Mouse (Mus musculus) layer of hippocampus, adult 11-12 months (tissue): ENCODE measurements at regions not wholly inside any gene's neighbourhood (a gene's known extent, or its start where the extent isn't known, plus 50 kb on each side); places are given as distances from the start of the nearest gene placed in this dataset.

Source experiments
- DNase-seq: peaks from one replicate; pipeline ENCODE4 v3.0.0; 2022; ENCODE audit warnings: low spot score

DNA sequence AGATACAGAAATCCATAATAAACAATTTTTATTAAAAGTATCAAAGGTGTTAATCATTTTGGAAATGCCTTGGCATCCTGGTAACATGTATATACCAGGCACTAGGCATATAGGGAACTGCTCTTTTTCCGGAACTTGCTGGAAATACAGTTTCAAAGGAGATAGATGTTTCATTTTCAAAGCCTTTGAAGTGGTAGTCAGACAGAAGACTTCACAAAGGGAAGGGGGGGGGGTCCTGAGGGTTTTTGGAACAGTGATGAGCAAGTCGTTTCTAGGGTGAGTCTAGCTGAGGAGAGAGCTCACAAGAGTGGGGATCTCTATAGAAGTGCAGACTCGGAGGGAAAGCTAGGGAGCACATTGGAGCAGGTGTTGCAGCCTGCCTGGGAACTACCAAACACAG lies 73.4 kb upstream of the Nrip1 start:
- DNase-seq: no peak

GRCm38 (mm10) chr16:76444668-76445067 lies 71.0 kb upstream of the Nrip1 start:
- DNase-seq: no peak

DNA sequence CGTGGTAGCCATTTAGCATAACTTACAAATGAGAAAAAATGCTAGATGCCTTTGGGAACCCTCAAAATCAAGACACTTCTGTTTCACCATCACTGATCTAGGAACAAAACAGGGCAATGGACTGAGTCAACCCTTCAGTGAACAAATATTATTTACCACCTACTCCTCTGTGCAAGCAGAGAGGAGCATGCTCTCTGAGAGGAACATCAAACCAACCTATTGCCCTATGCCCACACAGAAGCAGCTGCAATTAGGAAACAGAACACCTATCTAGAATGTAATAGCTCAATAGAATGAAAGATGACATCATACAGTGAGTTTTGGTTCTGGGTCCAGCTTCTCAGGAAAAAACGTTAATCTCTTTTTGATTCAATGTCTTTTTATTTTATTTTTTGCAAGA lies 69.0 kb upstream of the Nrip1 start:
- no peak for DNase-seq

DNA sequence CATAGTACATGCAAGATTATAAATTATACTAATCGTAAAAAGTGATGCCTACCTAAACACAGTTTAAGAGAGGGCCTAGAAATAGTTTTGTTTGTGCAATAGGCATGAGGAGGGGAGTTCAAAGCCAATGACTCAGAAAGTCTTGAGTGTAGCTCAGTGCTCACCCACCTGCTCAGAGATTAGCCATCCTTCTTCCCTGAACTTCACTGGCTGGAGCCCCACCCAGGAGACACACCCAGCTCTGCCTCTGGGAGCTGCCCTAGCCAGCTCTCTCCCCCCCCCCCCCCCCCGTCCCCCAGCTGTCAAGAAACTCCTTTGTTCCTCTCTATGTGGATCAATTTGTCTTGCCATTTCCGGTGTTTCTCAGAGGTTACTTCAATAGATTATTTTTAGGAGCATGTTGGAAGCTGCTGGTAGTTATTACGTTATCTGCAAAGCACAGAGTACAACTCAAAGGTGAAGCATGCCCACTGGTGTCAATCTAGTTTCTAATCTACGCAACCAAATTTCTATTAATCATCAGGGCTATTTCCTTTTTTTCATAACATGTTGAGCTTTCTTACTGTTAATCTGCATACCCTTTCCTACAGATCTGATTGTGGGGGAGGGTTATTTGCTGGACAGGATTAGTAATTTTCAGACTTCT lies 68.3 kb upstream of the Nrip1 start:
- DNase-seq: no peak

DNA sequence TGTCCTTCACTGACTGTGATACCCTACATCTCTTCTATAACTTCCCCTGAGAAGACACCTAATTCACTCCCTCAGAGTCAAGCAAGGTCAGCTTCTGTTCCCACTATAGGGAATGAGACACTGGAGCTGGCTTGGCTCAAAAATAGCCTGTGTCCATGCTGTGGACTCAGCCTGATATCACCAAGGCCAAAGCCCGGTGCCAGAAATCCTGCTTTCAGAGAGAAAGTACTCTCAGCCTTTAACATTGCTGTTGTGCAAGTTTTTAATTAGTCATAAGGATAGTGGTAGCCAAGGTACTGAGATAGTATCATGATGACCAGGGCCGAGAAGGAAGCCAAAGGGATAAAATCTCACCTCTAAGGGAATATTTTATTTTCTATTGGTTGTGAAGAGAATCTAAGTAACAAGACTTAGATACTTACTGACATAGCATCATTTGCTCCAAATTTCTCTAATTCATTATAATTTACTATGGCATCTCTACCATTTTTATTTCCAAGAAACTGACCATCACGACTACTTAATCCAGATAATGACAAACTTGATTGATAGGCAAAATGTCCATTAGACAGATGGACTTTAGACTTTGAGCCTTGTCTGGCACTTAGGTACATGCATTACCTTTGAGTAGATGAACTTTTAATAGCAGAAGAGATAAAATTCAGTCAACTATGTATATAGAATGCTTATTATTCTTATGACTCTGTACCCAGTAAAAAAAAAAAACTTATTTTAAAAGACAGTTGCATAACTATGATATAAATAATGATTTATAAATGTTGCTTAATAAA lies 64.7 kb upstream of the Nrip1 start:
- no peak for DNase-seq

- DNase-seq: no peak
Observed at GRCm38 (mm10) chr16:76436290-76436689, 62.7 kb upstream of the Nrip1 start.

DNA sequence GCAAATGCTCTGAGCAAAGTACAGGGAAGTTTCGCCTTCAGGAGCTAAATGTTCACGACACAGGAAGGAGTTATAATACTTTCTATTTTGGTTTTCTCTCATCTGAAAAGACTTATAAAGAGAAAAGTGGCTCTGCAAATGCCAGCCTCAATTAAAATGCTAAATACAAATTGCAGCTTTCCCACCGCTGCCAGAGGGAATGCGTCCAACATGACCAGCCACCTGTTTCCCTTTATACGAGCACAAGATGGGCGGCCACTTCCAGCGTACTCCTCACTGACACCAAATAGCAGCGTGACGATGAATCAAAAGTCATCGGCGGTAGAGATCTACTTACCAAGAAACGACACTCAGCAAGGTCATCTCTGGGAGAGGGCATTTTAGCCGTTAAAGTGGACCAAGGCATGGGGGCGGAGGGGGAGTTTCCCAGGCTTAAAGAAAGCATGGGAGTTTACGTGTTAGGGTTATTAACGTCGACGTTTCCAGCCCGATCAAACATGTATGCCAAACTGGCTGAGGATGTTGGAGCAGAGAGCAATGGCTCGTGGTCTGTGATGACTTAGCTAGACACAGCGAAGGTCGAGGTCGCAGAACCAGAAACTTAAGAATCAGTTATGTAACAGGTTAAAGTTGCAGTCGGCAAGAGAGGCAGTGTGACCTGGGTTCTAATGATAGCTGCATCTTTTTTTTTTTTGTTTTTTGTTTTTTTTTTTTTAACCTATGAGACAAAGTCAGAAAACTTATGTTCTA lies 59.6 kb upstream of the Nrip1 start:
- peak; percentile 27 for DNase-seq

GRCm38 (mm10) chr16:76432304-76432703 lies 58.7 kb upstream of the Nrip1 start:
- no peak for DNase-seq

DNA sequence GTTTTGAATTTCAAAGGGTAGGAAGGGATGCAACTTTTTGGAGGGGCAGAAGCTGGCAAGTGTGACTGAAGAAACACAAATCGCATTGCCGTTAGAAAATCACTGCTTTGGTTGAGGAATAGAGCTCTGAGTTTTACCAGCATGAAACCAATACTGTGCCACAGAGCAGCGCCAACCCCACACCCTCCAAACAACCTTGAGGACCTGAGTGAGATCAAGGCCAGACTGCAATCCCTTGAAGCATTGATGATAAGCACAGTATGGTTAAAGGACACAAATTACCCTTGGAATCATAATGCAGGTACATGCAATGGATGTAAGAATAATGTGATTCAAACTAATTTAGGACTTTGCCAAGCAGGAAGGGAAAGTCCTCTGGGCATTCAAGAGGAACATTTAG lies 55.5 kb upstream of the Nrip1 start:
- DNase-seq: no peak

GRCm38 (mm10) chr16:76423964-76424363 lies 50.3 kb upstream of the Nrip1 start:
- DNase-seq: no peak
